Mouse (Mus musculus) frontal cortex, postnatal 25 days (tissue): Measurements from ENCODE around the gene Asxl2.
"Not testable (repeated sequence)": the region's sequence is repeated elsewhere in the genome, so short reads cannot be mapped to it uniquely, and the experiment has no call there.

Source experiments
- DNase-seq, 2 experiments: peaks; one replicate each; pipeline ENCODE4 v3.0.0; 2022; ENCODE audit warnings: low spot score in 2 of 2

Gene Asxl2

DNA sequence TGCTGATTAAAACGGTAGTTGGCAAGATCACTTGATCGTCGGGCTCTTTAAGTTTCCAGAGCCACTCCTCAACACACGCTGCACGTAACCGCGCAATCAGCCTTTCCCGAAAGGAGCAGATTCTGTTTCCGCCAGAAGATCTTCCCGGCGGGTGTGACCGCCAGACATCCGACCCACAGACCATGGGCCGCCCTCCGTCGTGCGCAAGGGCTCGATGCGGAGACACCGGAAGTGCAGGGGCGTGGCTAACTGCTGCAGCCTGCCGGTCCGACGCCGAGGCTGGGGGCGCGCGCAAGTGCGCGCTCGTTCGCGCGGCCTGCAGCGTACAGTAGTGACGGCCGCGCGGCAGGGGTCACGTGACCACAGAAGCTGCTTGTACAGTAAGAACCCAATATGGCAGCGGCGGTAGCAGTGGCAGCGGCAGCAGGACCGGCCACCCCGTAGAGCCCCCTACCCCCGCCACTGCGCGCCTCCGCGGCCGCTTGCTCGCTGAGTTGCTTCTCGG is at the start of gene Asxl2:
Asxl2 (plus strand) TSS at position 328 of the 505 bp plus-strand sequence.
- DNase-seq, result peak; percentile 94 to 97

DNA sequence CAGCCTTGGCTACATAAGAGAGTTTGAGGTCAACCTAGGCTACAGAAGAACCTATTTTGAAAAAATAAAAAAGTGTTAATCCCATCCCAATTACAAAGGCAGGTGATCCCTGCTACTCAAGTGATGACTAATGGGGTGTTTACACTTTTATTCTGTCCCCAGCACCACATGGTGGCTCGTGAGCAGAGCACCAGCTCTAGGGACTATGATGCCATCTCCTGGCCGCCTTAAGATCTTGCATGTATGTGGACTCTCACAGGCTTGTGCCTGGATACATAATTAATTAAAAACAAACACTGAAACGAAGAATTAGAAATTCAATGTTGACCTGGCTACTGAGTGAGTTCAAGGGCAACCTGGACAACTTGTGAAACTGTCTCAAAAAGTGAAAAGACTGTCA is 49.5 kb upstream of the Asxl2 start:
- DNase-seq, result no peak

DNA sequence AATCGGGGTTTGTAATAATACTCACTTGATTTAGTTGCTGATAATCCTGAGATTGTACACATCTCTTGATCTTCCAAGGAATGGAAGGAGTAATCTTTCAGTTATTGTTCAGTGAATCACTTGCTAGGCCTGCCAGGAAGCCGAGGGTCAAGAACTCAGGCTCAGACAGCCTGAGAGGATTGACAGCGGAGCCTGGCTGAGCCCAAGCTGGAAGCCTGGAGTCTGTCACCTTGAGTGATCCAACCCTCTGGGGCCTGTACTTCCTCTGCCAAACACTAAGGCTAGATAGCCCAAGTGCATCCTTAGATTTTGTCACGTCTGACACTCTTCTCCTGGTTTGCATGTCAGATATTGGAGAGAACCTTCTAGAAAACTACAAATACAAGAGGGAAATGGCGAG is 48.9 kb upstream of the Asxl2 start:
- DNase-seq, result no peak

DNA sequence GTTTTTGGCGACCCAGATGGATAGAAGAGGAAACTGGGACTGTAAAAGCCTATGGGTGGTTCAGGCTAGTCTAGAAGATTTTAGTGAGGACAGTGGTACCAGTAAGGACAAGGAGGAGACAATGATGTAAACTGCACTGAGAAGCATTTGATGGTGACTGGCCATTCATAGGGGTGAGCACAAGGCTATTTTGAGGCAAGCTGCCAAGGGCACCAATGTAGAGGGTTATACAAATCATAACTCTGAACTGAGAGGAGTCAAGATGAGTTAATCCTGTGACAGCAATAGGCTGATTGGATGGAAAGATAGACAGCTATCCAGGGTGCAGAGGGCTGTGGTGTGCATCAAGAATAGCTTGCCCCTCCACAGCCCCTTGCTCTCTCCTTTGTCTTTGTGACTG is 41.8 kb upstream of the Asxl2 start:
- no peak for DNase-seq

DNA sequence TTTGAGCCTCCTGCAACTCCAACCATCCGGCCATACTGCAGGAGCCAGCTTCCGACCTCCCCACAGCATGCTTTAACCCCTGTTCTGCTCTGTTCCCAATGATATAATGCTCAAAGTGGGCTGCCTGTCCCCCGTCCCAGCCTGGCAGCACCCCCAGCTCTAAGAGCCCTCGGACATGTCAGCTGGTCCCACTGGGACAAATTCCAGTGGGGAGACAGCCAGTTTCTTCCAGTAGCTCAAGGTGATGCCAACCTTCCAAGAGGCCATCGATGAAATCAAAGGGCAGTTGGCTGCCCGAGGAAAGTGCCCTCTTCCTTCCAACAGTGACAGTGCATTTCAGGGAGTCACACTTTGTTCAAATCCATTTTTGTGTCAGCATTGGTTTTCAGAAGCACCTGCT is 41.4 kb upstream of the Asxl2 start:
- no peak for DNase-seq

DNA sequence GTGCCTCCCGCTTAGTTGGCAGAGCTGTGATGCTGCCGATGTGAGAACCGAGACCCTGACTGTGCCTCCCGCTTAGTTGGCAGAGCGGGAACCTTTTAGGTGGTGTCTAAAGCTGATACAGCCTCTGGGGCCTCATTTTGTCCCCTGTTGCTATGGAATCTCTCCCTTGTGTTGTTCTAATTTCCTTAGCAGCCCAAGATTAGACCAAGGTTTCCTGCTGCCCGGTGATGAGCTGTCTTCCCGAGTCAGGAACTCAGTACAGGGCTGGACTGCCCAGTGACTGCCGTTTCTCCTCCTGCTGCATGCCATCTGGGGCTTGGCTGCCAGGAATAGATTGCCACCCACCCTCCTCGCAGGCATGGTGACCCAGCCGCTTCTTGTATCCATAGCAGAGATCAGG is 40.7 kb upstream of the Asxl2 start:
- DNase-seq, result no peak

DNA sequence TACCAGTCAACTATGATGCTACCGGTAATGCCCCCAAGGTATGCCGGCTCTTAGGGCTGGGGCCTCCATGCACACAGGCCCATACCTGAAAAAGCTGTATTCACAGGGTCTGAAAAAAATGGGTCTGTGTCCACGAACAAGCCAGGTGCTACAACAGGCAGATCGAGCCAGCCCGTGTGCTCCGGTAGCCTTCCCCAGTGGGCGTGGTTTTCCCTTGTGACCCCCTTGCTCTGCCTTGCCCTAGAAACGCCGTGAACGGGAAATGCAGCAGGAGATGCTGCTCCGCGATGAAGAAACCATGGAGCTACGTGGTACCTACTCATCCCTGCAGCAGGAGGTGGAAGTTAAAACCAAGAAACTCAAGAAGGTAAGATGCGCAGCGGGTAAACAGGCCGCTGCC is 38.8 kb upstream of the Asxl2 start:
- DNase-seq, result no peak

DNA sequence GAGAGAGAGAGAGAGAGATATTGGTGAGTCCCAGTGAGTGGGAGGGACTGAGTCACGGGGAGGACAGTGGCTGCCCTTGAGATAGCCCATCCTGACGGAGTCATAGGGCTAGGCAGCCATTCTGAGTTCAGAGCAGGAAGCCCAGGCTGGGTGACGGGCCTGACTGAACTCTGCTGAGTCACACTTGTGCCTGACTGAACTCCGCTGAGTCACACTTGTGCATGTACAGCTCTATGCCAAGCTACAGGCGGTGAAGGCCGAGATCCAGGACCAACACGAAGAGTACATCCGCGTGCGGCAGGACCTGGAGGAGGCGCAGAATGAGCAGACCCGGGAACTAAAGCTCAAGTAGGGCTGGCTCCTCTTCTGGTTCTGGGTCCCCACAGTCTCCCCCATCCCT is 37.3 kb upstream of the Asxl2 start:
- DNase-seq, result no peak

DNA sequence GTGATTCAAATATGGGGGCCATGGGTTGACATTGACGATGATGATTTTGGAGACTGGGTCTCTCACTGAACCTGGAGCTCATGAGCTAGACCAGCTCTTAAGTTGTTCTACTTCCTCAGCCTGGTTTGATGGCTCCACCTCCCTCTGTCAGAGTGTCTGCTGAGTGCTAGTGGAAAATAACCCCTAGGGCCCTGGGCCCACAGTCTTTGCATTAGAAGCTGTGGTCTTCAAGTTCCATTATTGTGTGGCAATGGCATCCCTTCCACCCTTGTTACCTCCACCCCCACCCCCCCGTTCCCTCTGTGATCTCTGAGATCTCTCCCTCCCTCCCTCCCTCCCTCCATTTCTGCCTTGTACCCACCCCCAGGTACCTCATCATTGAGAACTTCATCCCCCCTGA is 36.6 kb upstream of the Asxl2 start:
- DNase-seq, result no peak

DNA sequence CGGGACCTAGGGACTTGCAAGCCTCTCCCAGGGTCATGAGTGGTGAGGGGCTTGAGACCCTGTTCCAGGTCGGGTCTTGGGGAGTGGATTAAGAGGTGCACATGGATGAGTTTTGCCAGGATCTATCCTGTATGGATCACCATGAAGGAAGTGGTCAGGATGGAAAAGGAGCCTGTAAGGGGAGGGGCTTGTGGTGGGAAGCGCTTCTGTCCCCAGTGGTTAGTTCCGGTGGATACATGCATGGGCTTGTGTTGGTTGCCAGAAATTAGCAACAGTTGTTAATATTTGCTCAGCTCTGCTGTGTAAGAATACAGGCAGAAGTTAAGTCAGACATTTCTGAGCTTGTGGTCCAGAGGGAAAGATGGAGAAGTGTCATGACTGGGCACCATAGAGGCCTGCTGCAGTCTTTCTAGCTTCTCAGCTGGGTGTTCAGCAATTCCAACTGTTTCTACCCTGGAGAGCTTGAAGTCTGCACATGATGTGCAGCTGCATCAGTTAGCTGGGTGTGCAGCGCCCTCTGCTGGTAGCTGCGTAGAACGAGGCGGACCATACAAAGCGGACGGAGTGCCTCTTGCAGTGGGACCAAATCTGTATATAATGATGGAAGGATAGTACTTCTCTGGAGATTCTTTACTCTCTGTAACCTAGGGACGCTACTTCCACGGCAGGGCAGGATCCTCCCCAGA is 35.9 kb upstream of the Asxl2 start:
- DNase-seq, result peak; percentile 63 to 77

DNA sequence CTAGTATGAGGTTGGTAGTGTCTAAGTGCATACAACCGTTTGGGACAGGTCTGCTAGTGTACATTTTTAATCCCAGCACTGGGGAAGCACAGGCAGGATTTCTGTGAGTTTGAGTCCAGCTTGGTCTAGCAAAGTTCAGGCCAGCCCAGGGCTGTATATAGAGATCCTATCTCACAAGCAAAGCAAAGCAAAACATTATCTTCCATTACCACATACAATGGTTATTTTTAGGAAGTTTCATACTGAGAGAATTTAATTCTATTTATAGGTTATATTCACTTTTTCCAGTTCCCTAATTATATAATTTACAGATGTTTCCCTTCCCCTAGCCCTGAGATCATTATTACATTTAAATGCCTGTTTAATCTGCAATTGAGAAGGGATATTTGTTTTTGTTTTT is 35.4 kb upstream of the Asxl2 start:
- DNase-seq, result no peak

DNA sequence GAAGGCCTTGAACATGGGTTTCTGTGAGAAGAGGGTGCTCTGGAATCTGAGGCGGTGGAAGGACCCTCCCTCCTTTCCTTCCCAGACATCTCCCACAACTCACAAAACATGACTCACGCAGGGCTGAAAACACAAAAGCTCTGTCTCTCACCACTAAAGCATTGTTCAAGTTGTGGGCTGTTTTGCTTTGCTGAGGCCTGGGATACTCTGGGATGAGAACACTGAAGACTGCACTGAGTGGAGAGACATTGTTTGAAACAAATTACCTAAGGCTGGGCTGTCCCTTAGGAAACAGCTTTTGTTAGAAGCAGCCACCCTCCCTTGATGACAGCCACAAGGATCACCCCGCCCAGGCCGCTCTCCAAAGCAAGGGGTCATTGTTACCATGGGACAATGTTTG is 33.5 kb upstream of the Asxl2 start:
- no peak for DNase-seq

DNA sequence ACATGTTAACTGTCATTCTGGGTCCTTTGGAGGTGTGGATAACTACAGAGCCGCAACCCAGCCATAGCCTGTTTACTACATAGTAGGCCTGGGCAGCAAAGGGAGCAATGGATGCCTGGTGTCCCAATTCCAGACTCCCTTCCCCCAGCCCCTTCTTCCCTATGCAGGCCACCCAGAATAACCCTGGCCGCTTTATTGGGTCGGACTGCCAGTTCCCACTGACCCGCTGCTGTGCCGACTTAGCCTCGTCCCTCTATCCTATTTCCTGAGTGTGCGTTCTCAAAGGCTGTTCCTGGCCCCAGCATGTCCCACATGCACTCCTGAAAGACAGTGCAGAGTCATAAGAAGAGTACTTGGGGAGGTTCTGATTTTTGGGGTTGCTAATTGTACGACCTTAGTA is 29.7 kb upstream of the Asxl2 start:
- DNase-seq, result no peak

DNA sequence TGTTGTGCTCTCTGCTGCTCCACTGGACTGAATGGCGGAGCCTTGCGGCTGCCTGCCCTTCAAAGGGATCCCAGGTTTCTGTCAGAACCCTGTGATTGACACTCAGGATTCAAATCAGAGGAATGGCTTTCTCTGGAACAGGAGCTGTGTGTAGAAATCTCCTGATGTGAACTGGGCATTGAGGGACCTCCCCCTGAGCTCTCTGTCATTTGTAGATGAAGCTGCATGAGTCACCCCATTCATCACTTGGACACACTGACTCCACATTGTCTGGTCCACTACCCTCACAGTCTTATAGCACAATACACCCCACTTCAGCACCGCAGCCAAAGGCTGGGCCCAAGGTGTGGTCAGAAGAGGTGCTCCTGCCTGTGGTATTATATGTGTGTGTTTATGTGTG is 21.0 kb upstream of the Asxl2 start:
- DNase-seq, result not testable (repeated sequence)

DNA sequence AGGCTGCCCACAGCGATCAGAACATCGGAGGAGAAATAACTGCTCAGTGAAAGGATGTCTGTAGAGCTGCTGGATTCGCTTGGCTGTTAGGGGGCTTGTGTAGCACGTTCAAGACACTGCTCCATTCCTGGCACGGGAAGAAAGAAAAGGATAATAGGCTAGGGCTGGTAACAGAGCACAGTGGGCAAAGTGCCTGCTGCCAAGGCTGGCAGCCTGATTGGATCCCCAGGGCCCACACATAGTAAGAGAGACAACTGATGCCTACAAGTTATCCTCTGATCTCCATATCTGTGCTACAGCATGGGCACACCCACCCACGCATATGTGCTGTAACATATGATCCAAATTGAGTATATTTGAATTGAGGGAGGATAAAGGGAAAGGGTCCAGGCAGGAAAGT is 20.1 kb upstream of the Asxl2 start:
- DNase-seq, result no peak

DNA sequence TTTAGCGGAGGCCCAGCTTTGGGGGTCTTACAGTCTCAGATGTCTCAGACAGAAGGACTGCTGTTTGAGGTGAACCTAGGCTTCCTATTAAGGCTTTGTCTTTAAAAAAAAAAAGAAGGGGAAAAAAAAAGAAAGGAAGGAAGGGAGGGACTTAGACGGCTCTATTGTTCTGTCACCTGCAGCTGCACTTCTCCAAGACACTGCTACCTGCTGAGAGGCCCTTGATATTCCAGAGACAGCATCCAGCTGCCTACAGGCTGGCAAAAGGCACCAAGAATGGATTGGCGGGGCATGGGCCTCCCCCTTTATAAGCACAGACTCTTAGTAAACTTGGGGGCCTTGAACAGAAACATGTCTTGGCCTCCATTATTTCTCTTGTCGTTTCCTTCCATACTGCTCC is 11.7 kb upstream of the Asxl2 start:
- DNase-seq, result no peak

DNA sequence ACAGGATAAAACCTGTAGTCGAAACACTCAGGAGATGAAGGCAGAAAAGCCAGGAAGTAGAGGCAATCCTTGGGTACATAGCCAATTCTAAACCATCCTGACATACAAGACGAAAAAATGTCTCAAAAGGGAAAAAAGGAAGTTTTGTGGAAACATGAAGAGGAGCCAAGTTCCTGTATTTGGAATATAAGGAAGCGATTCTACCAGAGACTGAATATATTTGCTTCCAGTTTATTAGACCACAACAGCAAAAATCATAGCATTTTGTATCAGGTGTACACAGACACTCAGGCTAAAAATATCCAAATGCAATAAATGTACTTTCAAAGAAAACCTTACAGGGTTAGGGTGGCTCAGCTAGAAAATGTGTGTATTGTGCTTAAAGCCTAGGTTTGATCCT is 7.9 kb upstream of the Asxl2 start:
- DNase-seq, result no peak

DNA sequence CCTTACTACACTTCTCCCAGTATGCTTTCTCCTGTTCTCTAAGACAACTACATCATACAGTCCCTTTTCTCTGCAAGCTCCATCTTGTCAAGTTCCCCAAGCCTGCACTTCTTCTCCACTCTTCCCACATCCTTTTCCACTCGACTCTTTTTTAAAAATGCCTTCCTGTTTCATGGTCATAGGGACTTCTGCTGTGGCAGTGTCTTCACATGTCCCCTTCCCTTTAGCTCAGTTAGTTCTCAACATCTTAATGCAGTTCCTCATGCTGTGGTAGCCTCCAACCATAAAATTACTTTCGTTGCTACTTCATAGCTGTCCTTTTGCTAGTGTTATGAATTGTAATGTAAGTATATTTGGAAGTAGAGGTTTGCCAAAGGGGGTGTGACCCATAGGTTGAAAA is 6.1 kb upstream of the Asxl2 start:
- no peak for DNase-seq

DNA sequence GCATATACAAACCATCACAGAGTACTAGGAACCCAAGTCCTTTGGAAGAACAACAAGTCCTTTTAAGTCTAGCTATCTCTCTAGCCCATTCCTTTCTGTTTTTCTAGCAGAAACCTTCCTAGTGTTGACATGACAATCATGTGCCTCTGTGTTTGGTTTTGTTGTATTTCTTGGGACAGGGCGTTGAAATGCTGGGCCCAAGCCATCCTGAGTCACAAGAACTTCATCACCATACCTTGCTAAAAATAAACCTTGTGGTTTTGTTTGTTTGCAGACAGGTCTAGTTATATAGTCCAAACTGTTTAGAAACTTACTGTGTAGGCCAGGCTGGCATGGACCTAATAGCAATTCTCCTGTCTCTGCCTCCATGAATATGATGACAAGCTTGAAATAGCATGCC is 3.9 kb upstream of the Asxl2 start:
- DNase-seq, result no peak

DNA sequence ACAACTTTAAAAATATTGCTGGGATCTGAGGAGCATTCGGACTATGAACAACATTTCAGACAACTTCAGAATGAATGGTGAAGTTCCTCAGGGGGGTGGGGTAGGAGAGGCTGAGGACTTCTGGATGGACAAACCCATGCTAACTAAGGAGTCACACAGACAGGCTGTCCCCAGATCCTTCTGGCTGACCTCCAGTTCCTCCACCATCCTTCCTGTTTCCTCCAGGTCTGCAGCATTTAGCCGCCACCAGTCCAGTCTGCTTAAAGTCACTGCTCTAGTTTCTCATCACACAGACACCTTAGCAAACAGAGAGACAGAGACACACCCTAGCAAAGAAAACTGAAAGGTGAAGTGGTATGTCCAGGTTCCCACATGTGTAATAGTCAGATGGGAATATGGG is 2.5 kb upstream of the Asxl2 start:
- DNase-seq, result no peak

DNA sequence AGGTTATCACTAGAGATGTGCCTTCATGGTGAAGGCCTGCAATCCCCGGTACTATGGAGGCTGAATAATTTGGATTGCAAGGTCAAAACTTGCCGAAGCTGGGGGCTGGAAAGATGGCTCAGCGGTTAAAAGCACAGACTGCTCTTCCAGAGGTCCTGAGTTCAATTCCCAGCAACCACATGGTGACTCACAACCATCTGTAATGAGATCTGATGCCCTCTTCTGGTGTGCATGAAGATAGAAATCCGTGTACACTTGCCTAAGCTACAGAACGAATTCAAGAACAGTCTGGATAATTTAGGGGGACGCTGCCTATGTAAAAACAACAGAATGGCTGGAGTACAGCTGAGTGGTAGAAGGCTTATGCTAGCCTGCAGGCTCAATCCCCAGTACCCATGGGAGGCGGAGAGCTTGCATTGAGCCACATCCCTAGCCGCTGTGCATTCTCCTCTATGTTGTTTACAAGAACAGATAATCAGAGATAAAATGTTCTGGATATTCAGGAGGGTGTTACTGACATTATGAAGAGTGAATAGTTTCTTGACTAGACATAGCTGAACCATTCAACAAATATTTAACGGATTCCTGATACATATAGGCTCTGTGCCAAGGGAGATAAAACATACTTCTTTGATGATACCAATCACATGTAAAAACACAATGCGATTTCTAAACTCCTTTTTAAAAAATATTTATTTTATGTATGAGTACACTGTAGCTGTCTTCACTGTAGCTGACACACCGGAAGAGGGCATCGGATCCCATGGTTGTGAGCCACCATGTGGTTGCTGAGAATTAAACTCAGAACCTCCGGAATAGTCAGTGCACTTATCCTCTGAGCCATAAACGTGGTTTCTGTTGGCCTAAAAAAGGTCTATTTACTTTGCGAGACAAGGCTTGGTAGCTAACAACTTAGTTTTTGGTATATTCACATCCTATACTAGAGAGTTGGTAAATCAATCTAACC is 999 bp upstream of the Asxl2 start:
- DNase-seq, result no peak

DNA sequence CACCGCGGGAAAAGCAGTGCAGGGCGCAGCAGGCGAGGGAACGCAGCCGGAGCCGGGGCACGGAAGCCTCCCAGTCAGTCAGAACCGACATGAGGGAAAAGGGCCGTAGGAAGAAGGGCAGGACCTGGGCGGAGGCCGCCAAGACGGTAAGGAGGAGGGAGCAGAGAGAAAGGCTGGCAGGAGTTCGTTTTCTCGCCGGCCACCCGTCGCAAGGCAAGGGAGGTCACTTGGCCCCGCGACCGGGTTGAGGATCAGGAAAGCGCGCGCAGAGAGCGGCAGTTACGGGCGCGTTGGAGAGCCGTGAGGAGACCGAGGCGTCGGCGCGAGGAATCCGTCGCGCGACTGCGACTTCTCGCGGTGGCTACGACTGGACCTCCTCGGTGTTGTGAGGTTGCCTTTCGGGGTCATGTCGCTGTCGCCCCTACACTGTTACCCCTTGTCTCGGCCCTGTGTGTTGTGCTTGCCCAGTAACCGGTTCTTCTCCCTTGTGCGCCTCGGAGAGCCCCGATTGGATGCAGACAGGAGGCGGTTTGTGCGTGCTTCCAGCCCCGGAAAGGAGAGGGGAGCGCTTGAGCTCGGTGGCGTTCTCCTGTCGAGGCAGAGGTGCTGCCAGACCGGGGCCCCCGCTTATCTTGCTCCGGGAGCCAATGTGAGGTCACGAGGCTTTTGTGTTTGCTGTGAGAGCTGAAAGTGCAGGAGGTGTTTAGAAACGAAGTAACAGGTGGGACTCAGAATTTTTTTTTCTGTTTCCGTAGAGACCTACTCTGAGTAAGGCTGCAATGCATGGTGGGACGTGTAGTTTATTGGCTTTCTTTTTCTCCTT is 621 bp downstream of the Asxl2 start:
- peak; percentile 56 to 67 for DNase-seq
